Mouse (Mus musculus) cerebellum, adult 2 months (tissue): ENCODE measurements around the gene Zfp341.

Experiments
- CTCF ChIP-seq: fragments of 200-500 bp; IDR thresholded peaks from 2 replicates; pipeline ENCODE4 v1.5.1; 2011; ENCODE audit warnings: low read depth, mild to moderate bottlenecking, control low read depth, low read length, moderate library complexity, borderline replicate concordance; ENCODE audit not compliant: insufficient read depth
- POLR2A ChIP-seq: fragments of 200-500 bp; IDR thresholded peaks from 2 replicates; pipeline ENCODE4 v1.6.1; 2011; ENCODE audit warnings: low read length, control low read depth, borderline replicate concordance; ENCODE audit not compliant: insufficient read depth

- peak; percentile 64 for TF ChIP-seq CTCF
- TF ChIP-seq POLR2A: no peak
Measured at GRCm38 (mm10) chr2:154593025-154593424, 20.1 kb upstream of the Zfp341 start.
